Mouse (Mus musculus): ENCODE data around the gene Cand2.
A peak's percentile ranks its signal among the peaks of the same experiment; 100 is the strongest.

DNA sequence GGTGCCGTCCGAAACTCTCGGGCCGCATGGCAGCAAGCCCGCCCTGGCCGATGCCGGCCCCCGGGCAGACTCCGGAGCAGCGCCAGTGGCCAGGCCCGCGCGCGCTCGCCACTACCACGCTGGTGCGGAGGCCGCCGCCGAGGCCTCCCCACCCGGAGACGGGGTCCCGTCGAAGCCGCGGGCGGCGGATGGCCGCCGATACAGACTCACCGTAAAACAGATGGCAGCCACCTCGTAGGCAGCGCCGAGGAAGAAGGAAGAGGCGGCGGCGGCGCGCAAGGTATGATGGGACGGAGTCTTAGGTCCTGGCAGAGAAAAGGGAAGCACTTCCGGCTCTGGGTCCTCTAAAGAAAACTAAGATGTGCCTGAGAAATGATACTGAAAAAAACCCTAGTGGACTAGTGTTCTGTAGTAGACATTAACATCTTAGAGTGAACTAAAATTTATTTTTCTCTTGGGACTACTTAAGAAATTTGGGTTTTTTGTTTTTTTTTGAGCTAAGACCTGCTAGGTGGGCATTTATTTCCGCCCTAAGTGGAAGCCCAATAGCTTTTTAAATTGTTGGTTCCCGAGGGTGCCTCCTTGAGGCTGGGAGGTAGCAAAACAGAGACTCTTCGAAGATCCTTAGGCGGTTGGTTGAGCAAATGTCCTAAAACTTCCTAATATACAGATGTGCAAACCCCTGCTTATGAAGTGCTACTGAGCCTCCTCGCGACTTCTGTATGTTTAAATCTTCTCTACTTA is 34.3 kb downstream of the Cand2 start, which contains the start of gene Rpl32:
- peak; percentile 53 for TF ChIP-seq CTCF (IDR thresholded peaks at IDR 0.05; ENCODE audit: low read depth)
- peak; percentile 87 for TF ChIP-seq EP300 (IDR thresholded peaks at IDR 0.05; ENCODE audit: low read depth)
